Mouse (Mus musculus): Measurements from ENCODE around the gene Ttf2. TPM values are rescaled to one million over a fixed set of nuclear protein-coding genes. Genes with fewer than 3 reads are reported as not detected.

Gene Ttf2
- total RNA-seq (2014; rRNA removed) (2.3 and 2.8 TPM in 2 replicates), polyA plus RNA-seq (2015; fragmentation: Nextera tagmentation; extraction: Ambion mirVana) (1.1 and 2.0 TPM in 2 replicates)

- WGBS = under 1% methylated on average over 38 of the region's 40 CpGs
- TF ChIP-seq CTCF (IDR thresholded peaks at IDR 0.05; ENCODE audit: low read depth) = no peak
- Histone ChIP-seq H3K4me2 (ENCODE audit: low read depth) (peak within 1 kb of the TSS; percentile 85), H3K9ac (peak within 1 kb of the TSS; percentile 31; the same call in 1 of the 2 replicates), H3K4me3 (ENCODE audit: low read depth, low read length) (peak within 1 kb of the TSS; percentile 41), H3K9me3 (ENCODE audit: low read length) (no peaks in the 10 kb centered on the region), H3K27ac (ENCODE audit: low read depth, low read length) (no peak within 1 kb of the TSS), H3K4me1 (ENCODE audit: insufficient read depth) (0 out of 2 replicates have a peak, but pooled peaks cover 4% of the 10 kb centered on the region), H3K36me3 (ENCODE audit: insufficient read depth) (no peaks in the 10 kb centered on the region), H3K27me3 (ENCODE audit: insufficient read depth, low read length) (no peaks in the 10 kb centered on the region)
- peak; percentile 99 for ATAC-seq
- peak; percentile 93 for DNase-seq
Observed at GRCm38 (mm10) chr3:100969176-100969917, at the start of gene Ttf2. Gene Ttf2, minus strand, starts transcription at chr3:100969663.

DNA sequence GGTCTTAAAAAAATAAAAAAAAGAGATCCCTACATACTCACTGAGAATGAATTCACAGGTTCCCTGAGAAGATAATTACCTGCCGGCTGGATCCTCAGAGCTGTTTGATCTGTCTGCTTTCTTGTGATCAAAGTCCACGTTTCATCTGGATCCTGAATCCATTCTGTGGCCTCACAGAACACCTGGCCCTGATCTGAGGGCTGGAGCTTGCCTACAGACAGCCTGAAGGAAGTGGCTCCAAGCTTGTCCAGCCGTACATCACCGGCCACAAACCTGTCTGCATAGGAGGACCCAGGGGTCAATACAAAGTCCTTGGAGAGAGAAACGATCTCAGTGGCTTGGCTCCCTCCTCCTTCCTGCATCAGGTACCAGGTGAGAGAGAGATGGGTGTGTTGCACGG lies 49.0 kb upstream of the Ttf2 start:
- Histone ChIP-seq H3K4me1 (ENCODE audit: insufficient read depth) (no peaks in the 10 kb centered on the region), H3K9ac (no peak overlapping the region), H3K4me2 (ENCODE audit: low read depth) (no peak overlapping the region), H3K27ac (ENCODE audit: low read depth, low read length) (no peak overlapping the region), H3K36me3 (ENCODE audit: insufficient read depth) (no peaks in the 10 kb centered on the region), H3K9me3 (ENCODE audit: low read length) (no peaks in the 10 kb centered on the region), H3K4me3 (ENCODE audit: low read depth, low read length) (no peak overlapping the region), H3K27me3 (ENCODE audit: insufficient read depth, low read length) (no peaks in the 10 kb centered on the region)
- ATAC-seq (no peak), DNase-seq (no peak)
- WGBS = 89% methylated on average over 6 of the region's 6 CpGs
- TF ChIP-seq CTCF (IDR thresholded peaks at IDR 0.05; ENCODE audit: low read depth) = no peak

DNA sequence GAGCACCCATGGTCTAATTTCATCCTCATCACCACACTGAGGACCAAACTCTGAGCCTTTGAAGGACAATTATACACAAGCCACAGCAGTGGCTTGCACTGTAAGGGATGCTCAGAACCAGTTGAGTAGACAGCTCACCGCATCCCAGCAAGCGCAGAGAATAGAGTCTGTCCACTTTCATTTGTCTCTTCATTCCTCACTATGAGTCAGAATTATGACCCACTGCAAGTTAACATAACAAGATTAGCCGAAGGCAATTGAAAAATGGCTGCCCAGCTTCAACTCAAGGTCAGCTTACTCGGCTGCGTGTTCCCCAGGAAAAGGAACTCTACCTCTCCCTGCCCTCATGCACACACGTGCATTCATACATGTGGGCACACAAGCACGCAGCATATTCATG lies 46.6 kb upstream of the Ttf2 start:
- TF ChIP-seq CTCF (IDR thresholded peaks at IDR 0.05; ENCODE audit: low read depth) = no peak
- H3K9ac ChIP-seq = no peak overlapping the region
- no peaks in the 10 kb centered on the region for H3K9me3 ChIP-seq (ENCODE audit: low read length)
- 92% methylated on average over 7 of the region's 7 CpGs for WGBS
- no peak for DNase-seq
- H3K27ac ChIP-seq (ENCODE audit: low read depth, low read length) = no peak overlapping the region
- H3K4me2 ChIP-seq (ENCODE audit: low read depth) = no peak overlapping the region
- no peaks in the 10 kb centered on the region for H3K4me1 ChIP-seq (ENCODE audit: insufficient read depth)
- H3K36me3 ChIP-seq (ENCODE audit: insufficient read depth) = no peaks in the 10 kb centered on the region
- no peaks in the 10 kb centered on the region for H3K27me3 ChIP-seq (ENCODE audit: insufficient read depth, low read length)
- no peak overlapping the region for H3K4me3 ChIP-seq (ENCODE audit: low read depth, low read length)
- no peak for ATAC-seq

GRCm38 (mm10) chr3:101015254-101015653 lies 45.8 kb upstream of the Ttf2 start:
- no peak for DNase-seq

DNA sequence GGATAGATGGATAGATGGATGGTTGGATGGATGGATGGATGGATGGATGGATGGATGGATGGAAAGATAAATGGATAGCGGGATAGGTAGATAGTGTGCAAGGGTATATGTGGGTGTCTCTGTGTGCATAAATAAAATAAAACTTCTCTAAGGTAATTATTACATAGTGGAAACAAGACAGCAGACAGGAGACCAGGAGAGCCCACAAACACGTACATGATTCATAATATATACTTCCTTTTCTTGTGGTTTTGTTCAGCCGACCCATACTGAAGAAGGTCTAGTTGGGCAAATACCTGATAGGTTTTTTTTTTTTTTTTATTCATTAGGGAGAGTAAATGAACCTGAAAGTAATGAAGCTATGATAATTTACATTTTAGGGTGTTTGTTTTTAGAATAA lies 44.1 kb upstream of the Ttf2 start:
- no peaks in the 10 kb centered on the region for H3K4me1 ChIP-seq (ENCODE audit: insufficient read depth)
- ATAC-seq (no peak), DNase-seq (no peak)
- no peak for TF ChIP-seq CTCF (IDR thresholded peaks at IDR 0.05; ENCODE audit: low read depth)
- H3K9ac ChIP-seq = no peak overlapping the region
- H3K9me3 ChIP-seq (ENCODE audit: low read length) = no peaks in the 10 kb centered on the region
- no peaks in the 10 kb centered on the region for H3K36me3 ChIP-seq (ENCODE audit: insufficient read depth)
- H3K4me3 ChIP-seq (ENCODE audit: low read depth, low read length) = no peak overlapping the region
- 69% methylated on average over 3 of the region's 3 CpGs for WGBS
- no peak overlapping the region for H3K27ac ChIP-seq (ENCODE audit: low read depth, low read length)
- no peak overlapping the region for H3K4me2 ChIP-seq (ENCODE audit: low read depth)
- no peaks in the 10 kb centered on the region for H3K27me3 ChIP-seq (ENCODE audit: insufficient read depth, low read length)

More at GRCm38 (mm10) chr3:101015254-101015653, 45.8 kb upstream of the Ttf2 start:
- Histone ChIP-seq H3K27ac (ENCODE audit: low read depth, low read length) (no peak overlapping the region), H3K4me2 (ENCODE audit: low read depth) (no peak overlapping the region), H3K4me3 (ENCODE audit: low read depth, low read length) (no peak overlapping the region), H3K9me3 (ENCODE audit: low read length) (no peaks in the 10 kb centered on the region), H3K36me3 (ENCODE audit: insufficient read depth) (no peaks in the 10 kb centered on the region), H3K27me3 (ENCODE audit: insufficient read depth, low read length) (no peaks in the 10 kb centered on the region), H3K4me1 (ENCODE audit: insufficient read depth) (no peaks in the 10 kb centered on the region), H3K9ac (no peak overlapping the region)
- no peak for ATAC-seq
- TF ChIP-seq CTCF (IDR thresholded peaks at IDR 0.05; ENCODE audit: low read depth) = no peak
- WGBS = 27% methylated on average over 4 of the region's 4 CpGs

DNA sequence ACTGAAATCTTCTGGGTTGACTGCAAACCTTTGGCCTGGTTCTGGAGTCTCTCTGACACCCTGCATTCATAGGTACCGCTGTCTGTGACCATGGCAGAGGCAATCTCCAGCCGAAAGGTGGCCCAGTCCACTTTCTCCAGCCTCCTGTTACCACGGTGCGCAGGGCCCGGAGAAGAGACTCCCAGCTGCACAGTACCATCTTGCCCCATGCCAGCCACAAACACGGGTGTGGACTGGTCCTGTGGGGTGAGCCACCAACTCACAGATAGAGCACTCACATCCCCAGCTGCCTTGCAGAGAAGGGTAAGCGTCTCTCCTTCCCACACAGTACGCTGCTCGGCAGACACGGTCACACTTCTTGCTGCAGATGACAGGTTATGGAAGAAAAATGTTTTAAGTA lies 43.5 kb upstream of the Ttf2 start:
- no peak overlapping the region for H3K9ac ChIP-seq
- no peaks in the 10 kb centered on the region for H3K4me1 ChIP-seq (ENCODE audit: insufficient read depth)
- H3K4me2 ChIP-seq (ENCODE audit: low read depth) = no peak overlapping the region
- H3K36me3 ChIP-seq (ENCODE audit: insufficient read depth) = no peaks in the 10 kb centered on the region
- 90% methylated on average over 10 of the region's 10 CpGs for WGBS
- no peak overlapping the region for H3K4me3 ChIP-seq (ENCODE audit: low read depth, low read length)
- H3K27me3 ChIP-seq (ENCODE audit: insufficient read depth, low read length) = no peaks in the 10 kb centered on the region
- H3K9me3 ChIP-seq (ENCODE audit: low read length) = no peaks in the 10 kb centered on the region
- ATAC-seq = no peak
- no peak overlapping the region for H3K27ac ChIP-seq (ENCODE audit: low read depth, low read length)
- TF ChIP-seq CTCF (IDR thresholded peaks at IDR 0.05; ENCODE audit: low read depth) = no peak
- DNase-seq = no peak

GRCm38 (mm10) chr3:101012597-101012996 lies 43.1 kb upstream of the Ttf2 start:
- Histone ChIP-seq H3K36me3 (ENCODE audit: insufficient read depth) (no peaks in the 10 kb centered on the region), H3K27ac (ENCODE audit: low read depth, low read length) (no peak overlapping the region), H3K9me3 (ENCODE audit: low read length) (no peaks in the 10 kb centered on the region), H3K4me1 (ENCODE audit: insufficient read depth) (no peaks in the 10 kb centered on the region), H3K4me2 (ENCODE audit: low read depth) (no peak overlapping the region), H3K4me3 (ENCODE audit: low read depth, low read length) (no peak overlapping the region), H3K9ac (no peak overlapping the region), H3K27me3 (ENCODE audit: insufficient read depth, low read length) (no peaks in the 10 kb centered on the region)
- ATAC-seq = peak; percentile 46; the same call in 1 of the 2 replicates
- WGBS = 48% methylated on average over 8 of the region's 8 CpGs
- no peak for DNase-seq
- TF ChIP-seq CTCF (IDR thresholded peaks at IDR 0.05; ENCODE audit: low read depth) = no peak

Measured in forebrain, postnatal 0 days (tissue).